Comparison of ENCODE assay signal across 8 mouse cellular contexts in the genomic region with DNA sequence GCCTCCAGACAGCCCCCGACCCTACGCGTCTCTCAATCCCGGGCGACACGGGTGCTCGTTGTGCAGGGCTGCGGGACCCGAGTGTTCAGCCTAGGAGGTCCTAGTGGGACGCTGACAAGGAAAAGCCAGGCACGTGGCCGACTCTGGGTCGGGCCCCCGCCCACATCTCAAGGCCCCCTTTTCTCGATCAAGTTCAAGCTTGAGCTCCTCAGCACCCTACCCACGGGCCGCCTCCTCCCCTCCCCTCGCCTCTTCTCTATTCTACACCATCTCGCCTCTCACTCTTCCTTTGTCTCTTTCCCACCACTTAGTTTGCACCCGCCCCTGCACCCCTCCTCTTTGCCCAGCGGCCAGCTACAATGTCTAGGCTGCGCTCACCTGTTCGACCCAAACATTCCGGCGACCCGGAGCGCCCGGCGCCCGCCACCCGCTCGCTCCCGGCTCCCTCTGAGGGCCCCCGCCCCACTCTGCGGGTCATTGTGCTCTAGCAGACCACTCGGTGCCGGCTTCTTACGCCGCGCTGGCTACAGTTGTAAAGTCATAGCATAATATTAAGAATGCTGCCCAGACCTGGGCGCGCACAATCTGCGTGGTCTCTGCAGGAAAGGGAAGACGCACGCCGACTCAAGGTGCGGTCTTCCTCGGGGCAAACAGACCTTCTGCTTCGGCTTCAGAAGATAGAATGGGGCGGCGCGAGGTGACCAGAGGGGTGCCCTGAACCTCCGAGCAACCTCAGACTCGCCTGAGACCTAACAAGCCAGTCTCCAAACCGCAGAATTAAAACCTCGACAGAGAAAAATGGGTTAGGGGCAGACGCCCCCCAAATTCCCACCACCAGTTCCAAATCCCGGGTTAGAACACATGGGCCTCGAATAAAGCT. TPM values are rescaled to one million over a fixed set of nuclear protein-coding genes. Genes with fewer than 3 reads are reported as not detected.
DNase-seq lines count a peak whose midpoint lies in the region; ATAC-seq and TF ChIP-seq lines count a peak whose summit lies in the region.

No protein-coding gene starts in this region.

- no peak for DNase-seq in liver, adult 2 months (ENCODE audit: extremely low read depth, low read depth, low spot score)
- DNase-seq in liver = no peak
- peak; percentile 46 for DNase-seq in adrenal gland, postnatal 14 days
- peak; percentile 71 for DNase-seq in forebrain, postnatal 0 days
- DNase-seq in kidney, postnatal 14 days = peak; percentile 48
- no peak for DNase-seq in spleen, postnatal 36 days (ENCODE audit: low spot score in 2 of 2)

- peak overlapping the region; percentile 77 for H3K4me2 ChIP-seq in forebrain, postnatal 0 days (ENCODE audit: low read depth)
- H3K4me2 ChIP-seq in midbrain, embryonic 13.5 days (replicated peaks) = peak overlapping the region; percentile 92

- peak overlapping the region; percentile 15; the same call in 1 of the 2 replicates for H3K27ac ChIP-seq in liver, adult 2 months (replicated peaks; ENCODE audit: insufficient read depth, low read depth, low read length)
- H3K27ac ChIP-seq in forebrain, postnatal 0 days (ENCODE audit: low read depth, low read length) = peak overlapping the region; percentile 94
- peak overlapping the region; percentile 98 for H3K27ac ChIP-seq in midbrain, embryonic 13.5 days

- no peaks in the 10 kb centered on the region for H3K27me3 ChIP-seq in liver, adult 2 months (ENCODE audit: control insufficient read depth, insufficient read depth, low read length)
- no peaks in the 10 kb centered on the region for H3K27me3 ChIP-seq in forebrain, postnatal 0 days (ENCODE audit: insufficient read depth, low read length)
- no peaks in the 10 kb centered on the region for H3K27me3 ChIP-seq in midbrain, embryonic 13.5 days

- peaks cover 7% of the 10 kb centered on the region; the same call in 1 of the 2 replicates for H3K4me1 ChIP-seq in liver, adult 2 months (ENCODE audit: control insufficient read depth, insufficient read depth, low read length)
- peaks cover 21% of the 10 kb centered on the region for H3K4me1 ChIP-seq in forebrain, postnatal 0 days (ENCODE audit: insufficient read depth)
- H3K4me1 ChIP-seq in midbrain, embryonic 13.5 days (replicated peaks) = peaks cover 35% of the 10 kb centered on the region

- 0 out of 2 replicates have a peak, but pooled peaks cover 3% of the 10 kb centered on the region for H3K79me2 ChIP-seq in liver, adult 2 months (ENCODE audit: control insufficient read depth, insufficient read depth, low read length)

- no peak for TF ChIP-seq CTCF in liver, adult 2 months (IDR thresholded peaks at IDR 0.05; ENCODE audit: low read depth, low read length)
- TF ChIP-seq CTCF in forebrain, postnatal 0 days (IDR thresholded peaks at IDR 0.05; ENCODE audit: low read depth) = no peak

- peak overlapping the region; percentile 72 for H3K4me3 ChIP-seq in liver, adult 2 months (ENCODE audit: insufficient read depth, low read depth, low read length)
- H3K4me3 ChIP-seq in forebrain, postnatal 0 days (ENCODE audit: low read depth, low read length) = peak overlapping the region; percentile 89
- peak overlapping the region; percentile 95 for H3K4me3 ChIP-seq in midbrain, embryonic 13.5 days (replicated peaks)

- peak; percentile 51 for ATAC-seq in forebrain, postnatal 0 days
- peak; percentile 70 for ATAC-seq in midbrain, embryonic 13.5 days
- no peak for ATAC-seq in erythroid progenitor cell, adult 5-6 weeks (replicated peaks; ENCODE audit: low FRiP score, poor library complexity, severe bottlenecking)

- TF ChIP-seq POLR2A in liver, adult 2 months (IDR thresholded peaks at IDR 0.05; ENCODE audit: extremely low read depth, insufficient read depth, low read length) = no peak

- H3K9ac ChIP-seq in liver, adult 2 months (ENCODE audit: low read depth, low read length) = peak overlapping the region; percentile 61
- peak overlapping the region; percentile 90 for H3K9ac ChIP-seq in forebrain, postnatal 0 days
- peak overlapping the region; percentile 97 for H3K9ac ChIP-seq in midbrain, embryonic 13.5 days (replicated peaks)

- H3K9me3 ChIP-seq in forebrain, postnatal 0 days (ENCODE audit: low read length) = no peaks in the 10 kb centered on the region
- no peaks in the 10 kb centered on the region for H3K9me3 ChIP-seq in midbrain, embryonic 13.5 days

- H3K36me3 ChIP-seq in liver, adult 2 months (ENCODE audit: control insufficient read depth, insufficient read depth, low read length) = no peaks in the 10 kb centered on the region
- no peaks in the 10 kb centered on the region; the same call in 1 of the 2 replicates for H3K36me3 ChIP-seq in forebrain, postnatal 0 days (ENCODE audit: insufficient read depth)
- no peaks in the 10 kb centered on the region for H3K36me3 ChIP-seq in midbrain, embryonic 13.5 days

- under 1% methylated on average over 59 of the region's 59 CpGs for WGBS in liver, adult 2 months
- WGBS in forebrain, postnatal 0 days = under 1% methylated on average over 59 of the region's 59 CpGs
- under 1% methylated on average over 59 of the region's 59 CpGs for WGBS in midbrain, embryonic 13.5 days

RNA-seq across cellular contexts. Expression of a gene that starts 47.2 kb away (rescaled TPM):
- total RNA-seq in liver, adult 2 months (2014; rRNA removed) = not detected in 2 replicates
- not detected in 2 replicates for polyA plus RNA-seq in liver, adult 2 months (2012; rRNA removed)
- total RNA-seq in adrenal gland, postnatal 14 days (2021) = not detected in 2 replicates
- not detected in 2 replicates for total RNA-seq in forebrain, postnatal 0 days (2014; rRNA removed)
- polyA plus RNA-seq in forebrain, postnatal 0 days (2015; fragmentation: Nextera tagmentation; extraction: Ambion mirVana) = not detected in 2 replicates
- not detected in 2 replicates for polyA plus RNA-seq in midbrain, embryonic 13.5 days (2015; fragmentation: Nextera tagmentation; extraction: Ambion mirVana)
- total RNA-seq in erythroid progenitor cell, adult 5-6 weeks (2015; ENCODE audit: low replicate concordance) = not detected in 2 replicates
- total RNA-seq in erythroid progenitor cell, adult 5-6 weeks (2017; ENCODE audit: low replicate concordance) = not detected in 2 replicates

Comparison
In these comparisons a context has a peak if more than half of its experiments do, and no peak if none do; other contexts are left out.
1. DNase-seq: peak in adrenal gland, postnatal 14 days (single experiment), forebrain, postnatal 0 days (single experiment) and kidney, postnatal 14 days (single experiment); none in liver, adult 2 months (single experiment), liver (single experiment) and spleen, postnatal 36 days (0 of 2).
2. H3K27ac ChIP-seq: peak in every context shown above with its lines; median percentile 98 in midbrain, embryonic 13.5 days; 94 in forebrain, postnatal 0 days; 15 in liver, adult 2 months.
3. Peak in every context shown above with its lines, with median percentiles within 50 percentile points of each other: H3K4me3 ChIP-seq and H3K9ac ChIP-seq.